Mouse (Mus musculus): ENCODE results near the gene Shisa9. TPM values are rescaled to one million over a fixed set of nuclear protein-coding genes. Genes with fewer than 3 reads are reported as not detected.

Shisa9 gene
- total RNA-seq, 1 experiment from 2014 or later = 3.0 TPM

DNA sequence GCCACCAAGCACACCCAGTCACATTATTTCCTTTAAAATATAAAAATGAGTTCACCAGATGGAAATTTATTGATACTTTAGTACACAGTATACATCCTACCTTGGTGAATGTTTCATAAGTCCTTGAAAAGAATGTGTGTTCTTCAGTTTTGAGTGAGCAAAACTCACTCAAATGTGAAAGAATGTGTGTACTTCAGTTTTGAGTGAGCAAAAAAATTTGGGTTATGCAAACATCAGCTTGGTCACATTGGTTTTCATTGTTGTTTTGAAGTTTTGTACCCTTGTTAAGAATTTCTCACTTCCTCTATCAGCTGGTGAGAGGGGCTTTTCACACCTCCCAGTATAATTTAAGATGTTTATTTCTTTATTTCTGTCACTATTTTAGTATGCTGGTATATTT lies 331.7 kb downstream of the Shisa9 start:
- no peak for DNase-seq

Other genes with a start within 250 kb of the Shisa9 start
- 40.0 and 43.1 TPM in 2 replicates for gene Cpped1, start 74.7 kb upstream of the Shisa9 start, total RNA-seq (2021)